Mouse (Mus musculus): ENCODE results near the gene Gemin7. TPM values are rescaled to one million over a fixed set of nuclear protein-coding genes. Genes with fewer than 3 reads are reported as not detected.
A peak's percentile ranks its signal among the peaks of the same experiment; 100 is the strongest.

Gene Gemin7
- total and polyA plus RNA-seq, 3 experiments: 63.2 to 101 (median 64.4) TPM

DNA sequence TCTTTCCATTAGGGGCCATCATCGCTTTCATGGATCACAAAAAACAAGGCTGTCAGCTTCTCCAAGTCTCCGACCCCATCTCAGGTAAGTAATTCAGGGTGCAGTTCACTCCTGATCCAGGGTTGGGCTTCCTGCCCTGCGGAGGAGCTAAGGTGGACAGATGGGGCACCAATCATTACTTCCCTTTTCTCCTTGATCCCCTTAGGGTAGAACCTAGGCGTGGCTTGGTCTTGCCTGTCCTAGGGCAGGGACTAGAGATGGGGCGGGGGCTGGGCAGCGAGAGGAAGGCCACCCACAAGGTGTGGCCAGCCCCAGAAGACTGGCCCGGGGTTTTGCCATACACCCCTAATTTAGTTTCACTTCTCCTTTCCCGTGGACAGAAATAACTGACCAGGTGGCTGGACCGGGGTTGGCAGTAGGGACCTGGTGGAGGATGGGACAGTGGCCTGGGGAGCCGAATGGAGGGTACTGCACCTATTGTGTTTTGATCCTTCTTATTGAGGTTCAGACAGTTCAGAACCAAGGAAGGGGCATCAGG is 551 bp upstream of the Gemin7 start:
- DNase-seq (ENCODE audit: extremely low read depth): peak; percentile 86
- Histone ChIP-seq H3K27me3 (replicated peaks) (no peaks in the 10 kb centered on the region), H3K79me2 (replicated peaks; ENCODE audit: control insufficient read depth, extremely low read depth, insufficient read depth, poor library complexity, severe bottlenecking) (peaks cover 31% of the 10 kb centered on the region), H3K4me3 (replicated peaks in 1 of 3; ENCODE audit: low read depth in 2 of 3, low read length in 2 of 3, poor library complexity in 1 of 3) (peak overlapping the region; percentile 61 to 82 (median 76)), H3K4me2 (ENCODE audit: insufficient read depth, low read depth, poor library complexity, severe bottlenecking) (peak overlapping the region; percentile 58; the same call in 1 of the 2 replicates), H3K9me3 (replicated peaks; ENCODE audit: low read length) (no peaks in the 10 kb centered on the region), H3K9ac (ENCODE audit: insufficient read depth, low read depth) (peak overlapping the region; percentile 88), H3K27ac (ENCODE audit: insufficient read depth, low read depth) (peak overlapping the region; percentile 95), H3K36me3 (replicated peaks in 1 of 2; ENCODE audit: control insufficient read depth in 1 of 2, insufficient read depth in 1 of 2, low read length in 1 of 2) (peaks cover 29 to 37% of the 10 kb centered on the region in 2 experiments), H3K4me1 (ENCODE audit: control insufficient read depth in 1 of 2, insufficient read depth in 2 of 2) (peaks cover 17 to 63% of the 10 kb centered on the region in 2 experiments)
- TF ChIP-seq USF2 (conservative IDR thresholded peaks at IDR 0.05; ENCODE audit: low read depth, low read length) (no peak), JUN (IDR thresholded peaks at IDR 0.05; ENCODE audit: insufficient read depth, low read depth, low read length) (no peak), MAFK (IDR thresholded peaks at IDR 0.05; ENCODE audit: insufficient replicate concordance, low read length) (0 out of 2 replicates have a peak, but pooled peaks have one; percentile 26), ZKSCAN1 (IDR thresholded peaks at IDR 0.05; ENCODE audit: borderline replicate concordance, low read depth, low read length) (no peak), GABPA (IDR thresholded peaks at IDR 0.05; ENCODE audit: insufficient replicate concordance, low read depth, low read length) (no peak), UBTF (IDR thresholded peaks at IDR 0.05; ENCODE audit: low read depth, low read length) (no peak), PAX5 (IDR thresholded peaks at IDR 0.05; ENCODE audit: low read length) (no peak), MXI1 (IDR thresholded peaks at IDR 0.05; ENCODE audit: low read depth, low read length) (peak; percentile 29), JUND (conservative IDR thresholded peaks at IDR 0.05; ENCODE audit: low read depth, low read length) (no peak), KAT2A (IDR thresholded peaks at IDR 0.05; ENCODE audit: insufficient replicate concordance, low read length) (no peak), SMC3 (IDR thresholded peaks at IDR 0.05; ENCODE audit: low read depth, low read length) (0 out of 2 replicates have a peak, but pooled peaks have one; percentile 1), ZC3H11A (IDR thresholded peaks at IDR 0.05; ENCODE audit: low read depth, low read length) (no peak), POLR2A (IDR thresholded peaks at IDR 0.05; ENCODE audit: low read depth, low read length) (peak; percentile 52), NRF1 (IDR thresholded peaks at IDR 0.05; ENCODE audit: low read depth, low read length) (0 out of 2 replicates have a peak, but pooled peaks have one; percentile 20), MAZ (IDR thresholded peaks at IDR 0.05; ENCODE audit: low read depth, low read length) (peak; percentile 15), TBP (conservative IDR thresholded peaks at IDR 0.05; ENCODE audit: low read depth, low read length) (no peak; the same call in 1 of the 2 replicates), ZMIZ1 (IDR thresholded peaks at IDR 0.05; ENCODE audit: low read depth, low read length) (peak; percentile 14; the same call in 1 of the 2 replicates), NELFE (IDR thresholded peaks at IDR 0.05; ENCODE audit: low read depth, low read length) (peak; percentile 33), SIN3A (IDR thresholded peaks at IDR 0.05; ENCODE audit: low read length) (peak; percentile 53), HCFC1 (IDR thresholded peaks at IDR 0.05; ENCODE audit: low read depth, low read length) (peak; percentile 46; the same call in 1 of the 2 replicates), RAD21 (IDR thresholded peaks at IDR 0.05; ENCODE audit: low read depth, low read length) (no peak), CHD1 (IDR thresholded peaks at IDR 0.05; ENCODE audit: low read depth, low read length) (peak; percentile 80; the same call in 1 of the 2 replicates), CHD2 (IDR thresholded peaks at IDR 0.05; ENCODE audit: low read length) (peak; percentile 94), ELF1 (IDR thresholded peaks at IDR 0.05; ENCODE audit: low read depth, low read length) (0 out of 2 replicates have a peak, but pooled peaks have one; percentile 43), EP300 (IDR thresholded peaks at IDR 0.05; ENCODE audit: low read length) (peak; percentile 90), MAX (IDR thresholded peaks at IDR 0.05; ENCODE audit: low read length) (no peak), MEF2A (IDR thresholded peaks at IDR 0.05; ENCODE audit: borderline replicate concordance, low read depth, low read length) (peak; percentile 99), BHLHE40 (IDR thresholded peaks at IDR 0.05; ENCODE audit: low read depth, low read length) (peak; percentile 71; the same call in 1 of the 2 replicates), USF1 (IDR thresholded peaks at IDR 0.05; ENCODE audit: low read depth, low read length) (no peak), POLR2AphosphoS2 (IDR thresholded peaks at IDR 0.05; ENCODE audit: low read depth, low read length) (peak; percentile 61; the same call in 1 of the 2 replicates), RCOR1 (conservative IDR thresholded peaks at IDR 0.05; ENCODE audit: low read depth, low read length) (peak; percentile 75; the same call in 1 of the 2 replicates), IRF4 (IDR thresholded peaks at IDR 0.05; ENCODE audit: low read depth, low read length) (peak; percentile 99), ZNF384 (IDR thresholded peaks at IDR 0.05; ENCODE audit: low read depth, low read length) (no peak), TCF12 (IDR thresholded peaks at IDR 0.05; ENCODE audit: low read depth, low read length) (peak; percentile 99), MYC (IDR thresholded peaks at IDR 0.05; ENCODE audit: low read depth, low read length) (peak; percentile 40; the same call in 1 of the 2 replicates), ETS1 (conservative IDR thresholded peaks at IDR 0.05; ENCODE audit: low read depth, low read length) (peak; percentile 82), CTCF (conservative IDR thresholded peaks at IDR 0.05 in 1 of 2, IDR thresholded peaks at IDR 0.05 in 1 of 2; ENCODE audit: low read depth in 2 of 2, low read length in 2 of 2) (no peak), E2F4 (IDR thresholded peaks at IDR 0.05; ENCODE audit: insufficient replicate concordance, low read depth, low read length) (no peak)
- dilution Hi-C loops (cut with MboI; ENCODE audit: extremely low pct_ligation_motif_present, extremely low pct_unique_long_range_greater_than_20kb, low sequenced_read_pairs): no loop called here
- in situ Hi-C loops (cut with MboI; ENCODE audit: low pct_ligation_motif_present, low pct_unique_long_range_greater_than_20kb, low sequenced_read_pairs): loop anchor here (10.0 kb wide), 1 partner anchor 73 kb away; the partner anchor contains the start of genes Bloc1s3 and Trappc6a

Measured in CH12.LX (cell line).